Mouse (Mus musculus) olfactory bulb, adult 2 months (tissue): Measurements from ENCODE around the gene Smap1. TPM values are rescaled to one million over a fixed set of nuclear protein-coding genes. Genes with fewer than 3 reads are reported as not detected.

Source experiments
- H3K27ac ChIP-seq: fragments of 200-500 bp; 2 replicates; pipeline ENCODE4 v1.5.1; 2012; ENCODE audit warnings: low read depth, low read length; ENCODE audit not compliant: insufficient read depth
- H3K4me1 ChIP-seq: fragments of 200-500 bp; 2 replicates; pipeline ENCODE4 v1.6.1; 2012; ENCODE audit warnings: low read length; ENCODE audit not compliant: control insufficient read depth, insufficient read depth
- H3K4me3 ChIP-seq: fragments of 200-500 bp; 2 replicates; pipeline ENCODE4 v1.5.1; 2012; ENCODE audit warnings: mild to moderate bottlenecking, low read depth, low read length, moderate library complexity; ENCODE audit not compliant: insufficient read depth
- CTCF ChIP-seq: fragments of 200-500 bp; IDR thresholded peaks from 2 replicates; pipeline ENCODE4 v1.5.1; 2012; ENCODE audit warnings: low read depth, mild to moderate bottlenecking, low read length, moderate library complexity; ENCODE audit not compliant: insufficient read depth
- POLR2A ChIP-seq: fragments of 200-500 bp; IDR thresholded peaks from 2 replicates; pipeline ENCODE4 v1.6.1; 2012; ENCODE audit warnings: mild to moderate bottlenecking, low read depth, low read length, moderate library complexity; ENCODE audit not compliant: insufficient read depth
- WGBS: fragments of 180-500 bp; shearing (Covaris S2); methylation state at CpG from one replicate; pipeline ENCODE4 v1.1.7; 2018; 5-methylcytosine and 5-hydroxymethylcytosine counted together
- polyA plus RNA-seq: library from polyadenylated mRNA; stranded (reverse); fragments of >200 nt; gene quantifications from 2 replicates; pipeline ENCODE4 v1.2.4, GENCODE M21; 2012; ENCODE audit warnings: low replicate concordance; ENCODE audit not compliant: missing spikeins, insufficient read depth, insufficient read length

Gene Smap1
- polyA plus RNA-seq, 1 experiment: not detected

DNA sequence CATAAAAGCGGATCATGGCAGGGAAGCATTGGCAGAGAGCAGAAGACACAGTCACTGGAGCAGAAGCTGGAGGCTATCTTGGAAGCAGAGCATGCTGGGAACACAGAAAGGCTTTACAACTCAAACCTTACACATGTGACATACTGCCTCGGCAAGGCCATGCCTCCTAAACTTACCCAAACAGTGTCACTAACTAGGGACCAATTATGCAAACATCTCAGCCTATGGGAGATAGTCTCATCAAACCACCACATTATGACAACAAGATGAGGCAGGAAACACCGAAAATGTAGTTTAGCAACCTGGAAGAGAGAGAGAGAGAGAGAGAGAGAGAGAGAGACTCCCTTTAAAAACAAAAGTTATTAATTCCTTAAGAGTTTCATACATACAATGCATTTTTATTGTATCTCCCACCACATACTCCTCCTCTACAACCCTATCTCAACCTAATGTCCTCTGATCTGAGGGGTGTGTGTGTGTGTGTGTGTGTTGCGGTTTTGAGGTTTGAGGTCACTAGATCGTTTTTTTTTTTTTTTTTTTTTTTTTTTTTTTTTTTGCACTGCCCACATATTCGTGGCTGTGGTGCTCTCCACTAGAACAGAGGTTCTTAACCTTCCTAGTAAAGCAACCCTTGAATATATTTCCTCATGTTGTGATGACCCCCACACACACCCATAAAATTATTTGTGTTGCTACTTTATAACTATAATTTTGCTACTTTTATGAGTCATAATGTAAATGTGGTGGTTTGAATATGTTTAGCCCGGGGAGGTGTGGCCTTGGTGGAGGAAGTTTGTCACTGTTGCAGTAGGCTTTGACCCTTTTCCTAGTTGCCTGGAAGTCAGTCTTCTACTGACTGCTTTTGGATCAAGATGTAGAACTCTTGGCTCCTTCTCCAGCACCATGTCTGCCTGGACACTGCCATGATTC lies 1.9 kb upstream of the Smap1 start:
- no peak overlapping the region for H3K27ac ChIP-seq
- no peak overlapping the region for H3K4me3 ChIP-seq
- no peaks in the 10 kb centered on the region for H3K4me1 ChIP-seq
- TF ChIP-seq CTCF (no peak), POLR2A (no peak)
- 79% methylated on average over 7 of the region's 7 CpGs for WGBS

DNA sequence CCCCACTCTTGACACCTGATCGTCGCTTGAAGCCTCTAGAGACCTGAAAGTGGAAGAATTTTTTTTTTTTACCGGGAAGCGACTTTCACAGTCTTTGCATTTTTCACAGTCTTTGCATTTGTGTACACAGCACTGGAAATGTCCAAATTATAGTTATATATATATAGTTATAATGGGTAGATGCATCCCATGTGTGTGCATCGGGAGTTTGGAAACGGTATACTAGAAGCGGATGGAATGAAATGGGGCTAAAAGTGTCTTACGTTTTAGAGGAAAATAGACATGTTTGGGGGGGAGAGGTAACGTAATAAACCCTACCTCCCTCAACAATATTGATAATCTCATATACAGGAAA lies 390 bp upstream of the Smap1 start:
- H3K27ac ChIP-seq: 0 out of 2 replicates have a peak overlapping the region, but pooled peaks have one; percentile 46

DNA sequence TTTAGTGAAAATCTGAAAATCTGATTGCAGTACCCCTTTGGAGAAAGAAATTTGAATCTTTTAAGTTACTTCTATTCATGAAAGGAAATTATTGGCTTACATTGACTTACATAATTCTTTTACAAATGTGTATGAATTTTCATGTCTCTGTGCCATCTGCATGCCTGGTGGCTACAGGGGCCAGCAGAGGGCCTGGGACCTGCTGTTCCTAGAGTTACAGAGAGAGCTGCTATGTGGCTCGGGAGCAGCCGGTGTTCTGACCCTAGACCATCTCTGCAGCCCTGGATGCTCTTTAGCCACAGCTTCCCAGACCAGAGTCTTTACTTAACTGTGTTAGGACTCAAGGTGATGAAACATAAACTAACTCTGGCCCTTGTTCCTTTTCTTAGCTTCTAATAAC lies 1.8 kb downstream of the Smap1 start:
- peak overlapping the region; percentile 59 for H3K4me3 ChIP-seq
- no peak overlapping the region; the same call in 1 of the 2 replicates for H3K27ac ChIP-seq
- WGBS: 3% methylated on average over 2 of the region's 2 CpGs
- H3K4me1 ChIP-seq: no peaks in the 10 kb centered on the region
- TF ChIP-seq CTCF (no peak), POLR2A (no peak)

More for the DNA sequence above, 390 bp upstream of the Smap1 start:
- TF ChIP-seq CTCF (no peak), POLR2A (no peak)
- H3K4me3 ChIP-seq: peak overlapping the region; percentile 88
- 18% methylated on average over 9 of the region's 9 CpGs for WGBS
- H3K4me1 ChIP-seq: no peaks in the 10 kb centered on the region

DNA sequence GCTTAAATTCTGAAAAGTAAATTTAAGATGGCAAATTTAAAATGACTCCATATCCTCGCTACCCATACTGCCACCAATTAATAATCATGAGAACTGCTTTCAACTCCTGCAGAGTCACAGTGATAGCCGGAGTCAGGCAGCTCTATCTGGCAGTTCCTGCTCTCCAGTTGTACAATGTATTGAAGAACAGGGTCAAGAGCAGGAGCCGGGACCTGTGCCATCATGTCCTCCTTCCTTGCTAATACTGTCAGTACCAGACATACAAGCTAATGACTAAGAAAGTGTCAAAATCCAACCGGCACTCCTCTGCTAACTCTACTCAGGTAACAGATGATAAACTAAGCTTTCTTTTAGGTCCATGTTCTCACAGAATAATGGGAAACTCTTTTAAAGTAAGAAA lies 3.0 kb downstream of the Smap1 start:
- TF ChIP-seq POLR2A: no peak
- TF ChIP-seq CTCF: no peak
- Histone ChIP-seq H3K4me3 (peak overlapping the region; percentile 18; the same call in 1 of the 2 replicates), H3K4me1 (no peaks in the 10 kb centered on the region), H3K27ac (no peak overlapping the region)
- WGBS: 39% methylated on average over 4 of the region's 4 CpGs

DNA sequence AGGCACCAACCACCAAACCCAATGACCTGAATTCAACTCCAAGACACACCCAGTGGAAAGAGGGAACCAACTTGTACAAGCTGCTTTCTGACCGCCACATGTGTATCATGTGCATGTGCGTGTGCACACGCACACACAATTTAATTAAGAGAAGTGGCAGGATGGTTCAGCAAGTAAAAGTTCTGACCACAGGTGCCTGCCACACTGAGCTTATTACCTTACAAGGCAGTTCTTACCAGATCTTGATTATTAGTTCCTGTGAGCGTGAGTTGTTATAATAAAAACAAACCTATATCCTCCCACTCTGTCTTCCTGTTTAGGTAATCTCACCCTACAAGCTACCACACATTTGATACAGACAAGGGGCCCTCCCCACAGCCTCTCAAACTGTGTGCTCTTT lies 6.6 kb downstream of the Smap1 start:
- H3K27ac ChIP-seq: no peak overlapping the region
- 81% methylated on average over 4 of the region's 4 CpGs for WGBS
- TF ChIP-seq CTCF: no peak
- TF ChIP-seq POLR2A: no peak
- no peaks in the 10 kb centered on the region for H3K4me1 ChIP-seq
- no peak overlapping the region for H3K4me3 ChIP-seq

DNA sequence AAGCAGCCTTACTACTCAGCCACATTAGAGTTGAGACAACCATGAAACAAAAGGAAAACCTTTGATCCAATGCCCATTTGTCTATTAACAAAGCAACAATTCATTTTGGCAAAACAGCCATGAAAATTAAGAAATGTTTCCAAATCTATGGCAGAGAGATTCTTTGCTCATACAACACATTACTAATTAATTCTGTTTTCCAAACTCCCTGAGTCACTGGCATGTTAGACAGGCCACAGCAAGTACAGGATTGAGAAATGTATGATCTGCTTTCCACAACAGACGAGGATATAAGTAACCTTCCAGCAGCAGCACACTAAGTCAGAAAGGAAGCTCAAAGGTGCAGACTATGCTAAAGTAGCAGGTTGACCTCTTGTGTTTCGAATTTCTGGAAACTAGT lies 9.1 kb downstream of the Smap1 start:
- H3K4me3 ChIP-seq: no peak overlapping the region
- H3K27ac ChIP-seq: no peak overlapping the region
- WGBS: 56% methylated on average over 2 of the region's 2 CpGs
- no peaks in the 10 kb centered on the region for H3K4me1 ChIP-seq
- TF ChIP-seq POLR2A (no peak), CTCF (no peak)

DNA sequence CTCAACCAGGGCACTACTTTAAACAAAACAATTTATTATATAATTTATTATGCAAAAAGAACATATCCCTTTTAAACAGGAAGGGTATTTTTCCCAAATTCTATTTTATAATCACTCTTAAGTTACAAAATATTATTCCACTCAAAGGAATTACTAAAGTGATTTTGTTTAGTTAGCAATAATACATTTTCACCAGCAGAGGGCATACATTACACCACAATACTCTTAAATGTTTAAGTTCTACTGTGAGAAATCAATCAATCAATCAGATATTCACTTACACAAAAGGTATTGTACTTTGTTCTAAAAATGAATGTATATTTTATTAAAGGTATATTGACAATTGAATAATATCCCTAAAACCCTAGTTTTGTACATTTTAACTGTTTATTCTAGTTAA lies 16.0 kb downstream of the Smap1 start:
- no peak for TF ChIP-seq POLR2A
- TF ChIP-seq CTCF: no peak
- no peaks in the 10 kb centered on the region for H3K4me1 ChIP-seq
- H3K4me3 ChIP-seq: no peak overlapping the region

DNA sequence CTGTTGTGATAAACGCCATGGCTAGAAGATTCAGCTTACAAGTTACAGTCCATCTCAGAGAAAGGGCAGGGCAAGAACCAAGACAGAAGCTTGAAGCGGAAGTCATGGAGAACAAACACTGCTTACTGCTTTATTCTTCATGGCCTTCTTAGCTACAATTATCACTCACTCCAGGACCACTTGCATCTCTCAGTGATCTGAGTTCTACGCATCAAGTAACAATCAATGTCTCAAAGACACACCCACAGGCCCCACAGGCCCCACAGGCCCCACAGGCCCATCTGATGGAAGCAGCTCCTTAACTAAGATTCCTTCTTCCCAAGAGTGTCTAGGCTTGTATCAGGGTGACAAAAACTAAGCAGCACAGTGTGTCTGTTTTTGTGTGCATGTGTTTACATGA lies 18.8 kb downstream of the Smap1 start:
- Histone ChIP-seq H3K4me1 (no peaks in the 10 kb centered on the region), H3K4me3 (no peak overlapping the region), H3K27ac (no peak overlapping the region)
- 81% methylated on average over 3 of the region's 3 CpGs for WGBS
- TF ChIP-seq POLR2A (no peak), CTCF (no peak)

More for the DNA sequence above, 16.0 kb downstream of the Smap1 start:
- no peak overlapping the region for H3K27ac ChIP-seq

DNA sequence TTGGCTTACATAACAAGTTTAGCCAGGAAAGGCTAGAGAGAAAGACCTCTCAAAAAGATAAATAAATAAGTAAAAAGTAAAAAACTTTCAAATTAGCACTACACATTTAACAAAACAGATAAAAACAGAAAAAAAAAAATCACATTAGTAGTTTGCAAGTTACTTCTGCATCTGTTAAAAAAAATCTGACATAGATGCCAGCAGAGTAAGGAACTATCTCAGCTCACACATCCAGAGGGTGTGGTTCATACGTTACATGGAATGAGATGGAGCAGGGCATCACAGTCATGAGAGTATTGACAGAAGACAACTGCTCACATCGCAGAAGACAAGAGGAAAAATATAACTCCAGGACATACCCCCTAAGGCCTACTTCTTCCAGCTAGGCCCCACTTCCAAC lies 19.4 kb downstream of the Smap1 start:
- Histone ChIP-seq H3K27ac (no peak overlapping the region), H3K4me1 (no peaks in the 10 kb centered on the region), H3K4me3 (no peak overlapping the region)
- WGBS: 76% methylated on average over 2 of the region's 2 CpGs
- TF ChIP-seq CTCF (no peak), POLR2A (no peak)
